Mouse (Mus musculus) hindbrain, postnatal 0 days (tissue): Measurements from ENCODE around the gene Gm17334. TPM values are rescaled to one million over a fixed set of nuclear protein-coding genes. Genes with fewer than 3 reads are reported as not detected.
A peak's percentile ranks its signal among the peaks of the same experiment; 100 is the strongest.

Experiments
- ATAC-seq: fragments of 200-750 bp; cut with Nextera tagmentation; 2 replicates; pipeline ENCODE4 v1.8.0; 2017; ENCODE audit warnings: mild to moderate bottlenecking, moderate TSS enrichment, moderate library complexity
- DNase-seq: peaks from one replicate; pipeline ENCODE4 v3.0.0-alpha.2; 2015; ENCODE audit warnings: low spot score
- H3K27ac ChIP-seq: fragments of 300-500 bp; sonication (generic); 2 replicates; pipeline ENCODE4 v1.5.1; 2014; ENCODE audit warnings: mild to moderate bottlenecking
- H3K27me3 ChIP-seq: fragments of 300-500 bp; sonication (generic); 2 replicates; pipeline ENCODE4 v1.6.1; 2014; ENCODE audit warnings: low read length, mixed read lengths; ENCODE audit not compliant: insufficient read depth
- H3K36me3 ChIP-seq: fragments of 300-500 bp; sonication (generic); 2 replicates; pipeline ENCODE4 v1.6.1; 2014; ENCODE audit warnings: low read length, mixed read lengths; ENCODE audit not compliant: insufficient read depth
- H3K4me1 ChIP-seq: fragments of 300-500 bp; sonication (generic); 2 replicates; pipeline ENCODE4 v1.6.1; 2014; ENCODE audit warnings: antibody characterized with exemption, low read length, mixed read lengths; ENCODE audit not compliant: insufficient read depth
- H3K4me2 ChIP-seq: fragments of 300-500 bp; sonication (generic); 2 replicates; pipeline ENCODE4 v1.6.1; 2014; ENCODE audit warnings: low read depth, mild to moderate bottlenecking, low read length, moderate library complexity, mixed read lengths
- H3K4me3 ChIP-seq: fragments of 300-500 bp; sonication (generic); 2 replicates; pipeline ENCODE4 v1.5.1; 2014; ENCODE audit warnings: low read length
- H3K9ac ChIP-seq: fragments of 300-500 bp; sonication (generic); replicated peaks from 2 replicates; pipeline ENCODE4 v1.6.1; 2014; ENCODE audit warnings: mild to moderate bottlenecking, low read length, moderate library complexity, mixed read lengths
- H3K9me3 ChIP-seq: fragments of 300-500 bp; sonication (generic); 2 replicates; pipeline ENCODE4 v1.6.1; 2016; ENCODE audit warnings: low read length, mixed read lengths
- CTCF ChIP-seq: IDR thresholded peaks from 2 replicates; pipeline ENCODE4 v1.5.1; 2016; ENCODE audit warnings: antibody characterized with exemption, control low read depth, low read depth
- WGBS: fragments of 180-500 bp; shearing (Covaris S2); extraction: QIAGEN DNeasy Blood & Tissue Kit; methylation state at CpG from one replicate; pipeline ENCODE4 v1.1.7; 2014; 5-methylcytosine and 5-hydroxymethylcytosine counted together
- polyA plus RNA-seq: library from polyadenylated mRNA; unstranded; fragments of >200 nt; fragmentation: Nextera tagmentation; extraction: Ambion mirVana; gene quantifications from 2 replicates; pipeline ENCODE4 v1.2.1, GENCODE M21; 2015
- total RNA-seq: library from RNA; depleted of rRNA; stranded (reverse); fragments of >200 nt; gene quantifications from 2 replicates; pipeline ENCODE4 v1.2.3, GENCODE M21; 2014

Gm17334 gene
- total and polyA plus RNA-seq, 2 experiments from 2014 or later: not detected

DNA sequence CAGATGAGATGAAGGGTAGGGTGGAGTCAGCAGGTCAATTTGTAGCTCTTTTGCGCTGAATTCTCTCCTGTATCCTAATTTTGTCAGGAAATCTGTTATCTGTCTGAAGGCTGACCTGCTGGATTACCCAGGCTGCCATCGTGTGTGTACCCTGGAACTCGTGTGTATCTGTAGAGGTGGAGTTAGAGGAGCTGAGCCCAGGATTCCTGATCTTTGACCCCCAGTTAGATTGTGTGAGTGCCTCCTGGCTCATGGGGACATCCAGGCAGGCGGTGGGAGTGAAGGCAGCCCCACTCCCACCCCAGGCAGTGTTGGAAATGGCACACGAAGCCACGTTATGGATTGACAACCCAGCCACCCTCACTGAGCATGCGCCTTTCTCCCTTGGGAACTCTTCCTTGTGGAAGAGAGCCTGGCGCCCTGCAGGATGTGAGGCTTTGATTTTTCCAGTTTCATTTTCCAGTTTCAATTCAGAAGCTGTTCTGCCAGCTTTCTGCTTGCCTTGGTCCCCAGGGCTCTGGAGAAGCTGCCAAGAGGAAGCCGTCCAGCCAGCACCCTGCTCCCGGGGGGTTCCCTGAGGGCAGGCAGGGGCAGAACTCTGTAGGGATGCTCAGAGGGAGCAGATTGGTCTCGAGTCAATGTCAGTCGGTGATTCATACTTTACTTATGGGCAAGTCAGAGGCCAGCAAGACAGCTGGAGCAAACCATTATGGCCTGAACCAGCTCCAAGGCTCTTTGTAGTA lies 23.6 kb upstream of the Gm17334 start:
- Histone ChIP-seq H3K9me3 (no peaks in the 10 kb centered on the region), H3K4me2 (no peak overlapping the region), H3K4me3 (no peak overlapping the region), H3K4me1 (no peaks in the 10 kb centered on the region), H3K9ac (no peak overlapping the region), H3K36me3 (no peaks in the 10 kb centered on the region), H3K27ac (no peak overlapping the region), H3K27me3 (no peaks in the 10 kb centered on the region)
- DNase-seq: peak; percentile 51
- TF ChIP-seq CTCF: no peak
- ATAC-seq: no peak
- 47% methylated on average over 12 of the region's 12 CpGs for WGBS

- TF ChIP-seq CTCF: no peak
- DNase-seq (no peak), ATAC-seq (no peak)
- Histone ChIP-seq H3K4me2 (no peak overlapping the region), H3K27me3 (no peaks in the 10 kb centered on the region), H3K4me1 (no peaks in the 10 kb centered on the region), H3K4me3 (no peak overlapping the region), H3K27ac (no peak overlapping the region), H3K9me3 (no peaks in the 10 kb centered on the region), H3K9ac (no peak overlapping the region), H3K36me3 (no peaks in the 10 kb centered on the region)
- 75% methylated on average over 8 of the region's 8 CpGs for WGBS
These were observed 22.8 kb upstream of the Gm17334 start for GRCm38 (mm10) chr11:53795813-53796212.

DNA sequence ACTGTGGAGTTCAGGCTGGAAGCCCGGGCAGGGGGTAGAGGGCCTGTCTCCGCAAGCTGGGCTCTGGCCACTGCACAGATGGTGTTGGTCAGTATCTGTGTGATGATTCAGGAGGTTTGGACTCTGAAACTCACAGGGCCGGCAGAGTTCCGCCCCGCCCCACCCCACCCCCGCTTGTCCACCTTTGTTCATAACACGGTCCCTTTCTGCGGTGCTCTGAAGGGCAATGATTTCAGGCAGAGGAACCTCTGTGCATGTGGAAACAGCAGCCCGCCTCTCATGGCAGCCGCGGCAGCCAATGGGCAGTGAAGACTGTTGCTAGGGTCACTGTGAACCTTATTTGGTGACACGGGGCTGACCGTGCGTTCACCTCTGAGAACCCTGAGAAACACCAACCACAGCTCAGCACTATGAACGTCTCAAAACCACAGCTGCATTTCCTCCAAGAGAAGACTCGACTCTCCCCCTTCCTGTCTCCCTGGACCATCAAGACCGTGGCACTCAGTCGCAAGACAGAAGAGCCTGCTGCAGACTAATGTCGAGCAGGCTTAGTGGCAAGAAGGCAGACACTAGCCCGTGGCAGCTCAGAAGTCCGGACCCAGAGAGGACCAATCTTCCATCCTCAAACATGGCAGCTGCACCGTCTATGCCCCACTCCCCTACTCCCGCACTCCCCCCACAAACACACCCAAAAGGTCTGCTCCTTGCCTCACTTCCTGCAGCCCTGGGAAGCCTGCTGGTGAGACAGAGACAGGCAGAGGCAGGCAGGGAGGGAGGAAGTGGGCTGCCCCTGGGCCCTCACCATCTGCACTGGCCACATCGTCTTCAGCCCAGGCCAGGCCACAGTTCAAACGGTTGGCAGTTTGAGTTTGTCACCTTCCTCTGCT lies 21.9 kb upstream of the Gm17334 start:
- no peak overlapping the region for H3K9ac ChIP-seq
- H3K4me3 ChIP-seq: no peak overlapping the region
- H3K27ac ChIP-seq: no peak overlapping the region
- no peaks in the 10 kb centered on the region for H3K9me3 ChIP-seq
- WGBS: 66% methylated on average over 25 of the region's 25 CpGs
- H3K36me3 ChIP-seq: no peaks in the 10 kb centered on the region
- TF ChIP-seq CTCF: no peak
- H3K4me1 ChIP-seq: no peaks in the 10 kb centered on the region
- H3K4me2 ChIP-seq: no peak overlapping the region
- no peak for DNase-seq
- no peaks in the 10 kb centered on the region for H3K27me3 ChIP-seq
- ATAC-seq: no peak

DNA sequence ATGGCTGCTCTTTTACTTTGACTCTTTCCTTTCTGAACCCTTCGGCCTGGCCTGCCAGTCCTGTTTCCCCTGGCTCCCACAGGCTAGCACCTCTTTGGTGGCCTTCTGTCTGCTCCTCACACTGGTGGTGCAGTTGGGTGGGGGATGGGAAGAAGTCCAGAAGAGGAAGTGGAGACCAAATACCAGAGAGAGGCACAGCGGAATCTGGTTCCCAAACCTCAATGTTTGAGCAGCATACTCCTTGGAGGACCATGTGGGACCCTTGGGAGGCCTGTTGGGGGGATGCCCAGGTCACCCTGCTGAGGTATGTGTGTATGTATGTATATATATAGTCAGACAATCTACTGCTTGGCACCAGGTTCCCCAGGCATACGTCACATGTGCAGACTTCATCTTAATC lies 21.0 kb upstream of the Gm17334 start:
- no peak for TF ChIP-seq CTCF
- Histone ChIP-seq H3K9ac (no peak overlapping the region), H3K36me3 (no peaks in the 10 kb centered on the region), H3K9me3 (no peaks in the 10 kb centered on the region), H3K4me1 (no peaks in the 10 kb centered on the region), H3K27ac (no peak overlapping the region), H3K4me2 (no peak overlapping the region), H3K27me3 (no peaks in the 10 kb centered on the region), H3K4me3 (no peak overlapping the region)
- 76% methylated on average over 3 of the region's 3 CpGs for WGBS
- ATAC-seq (no peak), DNase-seq (no peak)

DNA sequence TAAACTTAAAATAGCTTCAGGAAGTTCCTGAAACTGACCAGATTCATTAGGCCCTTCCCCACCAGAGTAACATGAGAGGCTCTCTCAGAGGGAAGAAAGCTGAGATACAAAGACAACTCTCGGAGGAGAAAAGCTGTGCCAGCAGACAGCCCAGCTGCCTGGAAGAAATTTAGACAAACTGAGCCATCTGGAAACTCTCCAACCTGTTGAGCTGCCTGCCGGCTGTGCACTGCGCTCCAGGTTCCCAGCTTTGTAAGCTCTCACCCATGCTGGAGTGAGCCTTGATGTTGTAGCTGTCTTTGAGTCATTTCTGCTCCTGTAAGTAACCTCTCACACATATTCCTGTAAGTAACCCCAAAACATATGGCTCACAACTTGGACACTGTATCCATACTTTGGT lies 20.0 kb upstream of the Gm17334 start:
- ATAC-seq: no peak
- no peak for TF ChIP-seq CTCF

GRCm38 (mm10) chr11:53789277-53789676 lies 16.3 kb upstream of the Gm17334 start:
- no peak overlapping the region for H3K9ac ChIP-seq
- no peak for DNase-seq
- H3K36me3 ChIP-seq: no peaks in the 10 kb centered on the region
- H3K4me2 ChIP-seq: no peak overlapping the region
- no peaks in the 10 kb centered on the region for H3K9me3 ChIP-seq
- no peaks in the 10 kb centered on the region for H3K4me1 ChIP-seq
- H3K27me3 ChIP-seq: no peaks in the 10 kb centered on the region
- no peak for TF ChIP-seq CTCF
- 76% methylated on average over 3 of the region's 3 CpGs for WGBS
- H3K4me3 ChIP-seq: no peak overlapping the region
- no peak overlapping the region for H3K27ac ChIP-seq
- no peak for ATAC-seq

More for the DNA sequence above, 20.0 kb upstream of the Gm17334 start:
- Histone ChIP-seq H3K4me1 (no peaks in the 10 kb centered on the region), H3K4me3 (no peak overlapping the region), H3K4me2 (no peak overlapping the region), H3K36me3 (no peaks in the 10 kb centered on the region), H3K27ac (no peak overlapping the region), H3K9ac (no peak overlapping the region), H3K27me3 (no peaks in the 10 kb centered on the region), H3K9me3 (no peaks in the 10 kb centered on the region)
- WGBS: 42% methylated on average over 3 of the region's 3 CpGs
- peak; percentile 57 for DNase-seq
